Mouse (Mus musculus) cerebral cortex, adult 2 months (tissue): ENCODE results near the gene Slc22a23.

Experiments
- WGBS: fragments of 180-500 bp; shearing (Covaris S2); methylation state at CpG from one replicate; pipeline ENCODE4 v1.1.7; 2018; 5-methylcytosine and 5-hydroxymethylcytosine counted together

Gene Slc22a23

DNA sequence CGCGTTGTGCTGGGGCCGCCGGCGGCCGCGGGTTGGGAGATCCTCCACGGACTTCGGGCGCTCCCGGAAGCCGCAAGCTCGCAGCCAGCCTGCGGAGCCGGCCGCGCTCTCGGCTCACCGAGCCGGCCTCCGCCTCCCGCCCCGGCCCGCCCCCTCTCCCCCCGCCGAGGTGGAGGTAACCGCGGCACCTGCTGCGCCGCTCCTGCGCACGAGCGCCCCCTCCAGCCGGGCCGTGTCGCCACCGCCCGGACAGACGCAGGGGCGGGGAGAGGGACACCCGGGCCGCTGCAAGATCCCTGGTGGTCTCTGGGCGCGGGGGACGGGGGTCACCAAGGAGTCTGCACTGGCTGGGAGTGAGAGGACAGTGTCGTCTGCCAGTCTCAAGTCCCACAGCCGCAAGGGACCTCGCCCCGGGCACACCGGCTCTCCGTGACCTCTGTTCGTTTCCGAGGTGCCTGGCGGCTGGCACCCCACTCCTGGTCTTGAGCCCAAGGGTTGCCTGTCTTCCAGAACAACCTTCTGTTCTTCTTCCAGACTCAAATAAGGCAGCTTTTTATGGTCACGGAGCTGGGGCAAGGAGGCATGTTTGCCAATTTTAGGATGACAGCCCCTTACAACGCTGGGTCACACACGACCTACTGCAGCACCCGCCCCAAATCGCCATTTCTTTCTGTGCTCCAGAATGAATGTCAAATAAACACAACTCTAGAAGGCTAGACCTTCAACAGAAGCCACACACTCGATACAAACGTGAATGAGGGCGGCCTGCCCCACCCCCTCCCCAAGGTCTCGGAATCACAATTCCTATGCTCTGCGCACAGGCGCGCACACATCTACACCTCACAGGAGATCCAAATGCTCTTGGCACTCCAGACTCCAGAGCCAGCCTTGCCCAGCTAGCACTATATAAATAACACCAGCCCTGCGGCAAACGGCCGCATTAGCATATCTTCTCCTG is at the start of gene Slc22a23:
Gene Slc22a23, minus strand, starts transcription at position 55 of the 958 bp plus-strand sequence.
- 3% methylated on average over 64 of the region's 69 CpGs for WGBS

DNA sequence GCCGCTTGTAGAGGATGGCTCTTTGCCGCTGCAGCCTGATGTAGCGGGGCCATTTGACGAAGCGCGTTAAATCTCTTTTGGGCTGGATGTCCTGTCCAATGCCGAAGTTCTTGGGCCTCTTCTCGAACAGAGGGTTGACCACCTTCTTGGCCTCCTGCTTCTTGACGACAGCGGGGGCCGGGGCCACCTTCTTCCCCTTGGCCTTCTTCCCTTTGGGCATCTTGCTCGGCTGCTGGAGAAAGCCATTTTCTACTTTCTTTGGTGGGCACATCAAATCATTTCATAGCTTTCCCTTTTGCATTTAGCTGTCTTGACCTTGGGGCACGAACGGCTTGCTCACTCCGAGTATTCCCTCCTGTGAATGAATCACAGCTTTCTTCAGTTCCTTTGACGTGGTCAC is 49.3 kb upstream of the Slc22a23 start:
- 95% methylated on average over 15 of the region's 16 CpGs for WGBS

DNA sequence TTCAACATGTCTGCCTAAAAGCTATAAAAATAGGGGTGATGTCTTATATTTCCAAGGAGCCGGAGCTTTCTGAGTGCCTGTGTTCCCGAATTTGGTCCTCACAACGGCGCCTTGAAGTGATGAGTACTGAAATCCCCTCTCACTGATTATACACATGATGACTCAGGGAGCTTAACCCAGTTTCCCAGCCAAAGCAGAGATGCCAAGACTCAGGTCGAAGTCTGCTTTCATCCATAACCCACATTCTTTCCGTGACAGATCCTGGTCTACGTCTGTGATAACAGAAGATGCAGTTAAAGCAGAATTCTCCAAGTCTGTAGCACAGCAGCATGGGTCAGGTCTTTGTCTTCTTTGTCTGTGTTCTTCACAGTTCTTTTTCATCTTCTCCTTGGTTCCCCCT is 47.4 kb upstream of the Slc22a23 start:
- WGBS, result 54% methylated on average over 7 of the region's 7 CpGs

DNA sequence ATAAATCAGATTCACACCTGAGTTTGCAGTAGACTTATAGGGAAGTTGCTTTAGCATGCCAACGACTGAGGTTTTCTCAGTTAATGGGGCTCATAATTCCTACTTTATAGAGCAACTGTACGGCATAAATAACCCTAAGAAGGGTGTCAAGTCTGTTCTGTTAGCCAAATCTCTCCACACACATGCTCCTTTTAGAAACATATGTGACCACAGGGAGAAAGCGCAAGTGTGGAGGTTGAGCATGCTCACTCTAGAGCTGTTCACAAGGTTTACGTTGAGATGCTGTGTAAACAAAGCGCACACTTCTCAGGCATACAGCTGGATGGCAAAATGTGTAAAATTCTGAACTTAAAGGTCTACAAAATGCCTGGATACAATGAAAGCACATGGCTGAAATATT is 43.2 kb upstream of the Slc22a23 start:
- WGBS, result 94% methylated on average over 5 of the region's 5 CpGs

DNA sequence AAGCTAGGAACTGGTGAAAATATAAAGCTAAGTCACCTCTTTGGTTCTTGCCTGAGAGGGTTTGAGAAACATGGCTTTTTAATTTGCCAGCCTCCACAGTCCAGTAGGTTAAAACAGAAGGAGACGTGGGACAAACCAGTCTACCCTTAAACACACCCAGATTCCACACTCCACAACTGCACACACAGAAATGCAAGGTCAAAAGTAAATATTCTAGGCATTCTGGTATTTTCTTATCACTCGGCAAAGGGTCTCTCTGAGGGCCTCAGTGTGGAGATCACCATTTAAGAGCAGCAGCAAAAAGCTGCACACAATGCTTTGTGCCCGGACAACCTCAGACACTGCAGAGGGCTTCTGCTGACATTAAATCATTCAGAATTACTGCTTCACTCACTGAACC is 38.4 kb upstream of the Slc22a23 start:
- WGBS, result 97% methylated on average over 3 of the region's 3 CpGs

DNA sequence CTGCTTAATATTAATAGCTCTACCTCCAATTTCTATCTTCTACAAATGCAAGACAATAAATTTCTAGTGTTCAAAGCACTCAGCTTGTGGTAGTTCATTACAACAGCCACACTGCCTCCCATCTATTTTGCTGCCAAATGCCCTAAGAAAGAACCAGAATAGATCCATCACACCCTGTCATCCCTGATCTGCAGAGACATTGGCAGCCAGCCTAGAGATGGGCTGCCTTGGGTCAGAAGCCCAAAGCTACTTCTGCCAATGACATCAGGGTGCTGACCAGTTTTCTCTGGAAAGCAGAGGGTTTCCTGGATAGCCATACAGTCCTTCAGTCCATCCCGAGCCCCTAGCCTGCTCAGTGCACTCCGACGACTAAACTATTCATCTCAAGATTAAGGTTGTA is 33.9 kb upstream of the Slc22a23 start:
- 93% methylated on average over 3 of the region's 3 CpGs for WGBS

DNA sequence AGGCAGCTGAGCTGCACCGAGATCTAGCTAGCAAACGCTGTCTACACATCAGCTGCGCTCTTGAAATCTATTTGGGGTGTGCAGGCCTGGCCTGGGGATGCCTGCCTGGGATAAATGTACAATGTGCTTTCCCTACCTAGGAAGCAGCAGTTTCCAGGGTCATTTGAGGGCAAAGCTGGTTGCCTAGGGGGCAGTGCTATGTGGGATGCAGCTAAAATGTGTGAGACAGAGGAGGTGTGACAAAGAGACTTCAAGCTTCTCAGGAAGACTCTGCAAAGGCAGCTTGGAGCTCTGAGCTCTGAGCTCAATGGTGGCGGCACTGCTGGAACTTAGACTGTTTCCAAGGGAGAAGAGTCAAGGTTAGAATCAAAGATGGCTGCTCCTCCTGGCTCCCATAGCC is 30.2 kb upstream of the Slc22a23 start:
- 51% methylated on average over 4 of the region's 4 CpGs for WGBS

DNA sequence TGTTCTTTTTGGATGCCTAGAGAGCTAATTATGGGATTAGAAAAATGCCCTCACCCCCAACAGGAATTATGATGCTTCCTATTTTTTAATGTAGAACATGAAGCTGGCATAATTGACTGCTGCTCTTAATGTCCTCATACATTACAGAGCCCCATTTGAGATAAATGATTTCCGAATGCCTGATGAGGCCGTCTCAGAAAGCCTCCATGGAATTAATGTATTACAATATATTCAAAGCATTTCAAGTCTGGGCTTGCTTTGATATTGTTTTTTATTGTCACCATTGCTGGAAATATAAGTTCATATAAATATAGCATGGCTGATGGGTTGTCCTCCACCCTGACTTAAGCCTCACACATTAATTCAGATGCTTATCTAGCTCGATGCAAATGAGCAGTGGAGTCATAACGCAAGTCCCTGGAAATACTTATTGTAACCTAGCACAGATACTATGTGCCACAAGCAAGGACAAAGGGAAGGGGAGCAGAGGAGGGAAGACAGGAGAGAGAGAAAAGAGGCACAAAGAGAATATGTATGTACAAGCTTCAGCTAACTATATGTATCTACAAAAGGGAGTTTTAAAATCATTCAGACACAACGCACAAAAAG is 28.0 kb upstream of the Slc22a23 start:
- WGBS, result 61% methylated on average over 5 of the region's 5 CpGs

DNA sequence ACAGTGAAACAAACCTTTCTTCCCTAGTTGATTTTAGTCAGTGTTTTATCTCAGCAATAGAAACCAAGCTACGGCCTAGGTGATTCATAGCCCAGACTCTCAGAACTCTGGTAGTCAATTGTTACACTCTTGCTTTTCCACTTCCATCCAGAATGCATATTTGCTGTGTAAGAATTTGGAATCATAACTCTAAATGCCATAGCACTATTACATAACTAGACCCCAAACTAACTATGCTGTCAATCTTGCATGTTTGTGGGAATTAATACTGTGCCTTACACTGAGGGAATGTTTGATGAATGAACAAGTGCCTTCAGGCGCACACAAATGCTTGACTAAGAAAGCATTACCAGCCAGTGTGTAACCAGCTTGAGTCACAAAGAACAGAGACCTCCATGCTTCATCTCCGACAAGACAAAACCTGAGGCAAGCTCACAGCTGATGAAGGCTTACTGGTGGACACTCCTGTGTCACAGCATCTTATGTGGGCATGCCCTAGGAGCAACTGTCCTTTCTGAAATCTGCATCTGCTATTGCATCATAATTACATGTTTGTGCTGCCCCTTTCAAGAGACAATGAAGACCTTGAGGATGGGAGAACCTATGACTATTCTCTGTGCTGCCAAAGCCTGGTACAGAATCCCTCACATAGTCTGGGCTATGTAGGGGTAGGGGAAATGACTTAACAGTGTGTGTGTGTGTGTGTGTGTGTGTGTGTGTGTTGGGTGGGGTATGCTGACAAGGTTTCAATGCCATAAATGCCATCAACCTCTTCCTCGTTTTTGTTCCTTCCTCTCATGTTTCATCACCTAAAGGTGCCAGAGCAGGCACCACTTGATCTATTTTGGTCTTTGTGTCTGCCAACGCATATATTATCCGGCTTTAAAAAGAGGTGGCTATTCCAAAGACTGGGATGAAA is 27.2 kb upstream of the Slc22a23 start:
- 55% methylated on average over 6 of the region's 6 CpGs for WGBS

DNA sequence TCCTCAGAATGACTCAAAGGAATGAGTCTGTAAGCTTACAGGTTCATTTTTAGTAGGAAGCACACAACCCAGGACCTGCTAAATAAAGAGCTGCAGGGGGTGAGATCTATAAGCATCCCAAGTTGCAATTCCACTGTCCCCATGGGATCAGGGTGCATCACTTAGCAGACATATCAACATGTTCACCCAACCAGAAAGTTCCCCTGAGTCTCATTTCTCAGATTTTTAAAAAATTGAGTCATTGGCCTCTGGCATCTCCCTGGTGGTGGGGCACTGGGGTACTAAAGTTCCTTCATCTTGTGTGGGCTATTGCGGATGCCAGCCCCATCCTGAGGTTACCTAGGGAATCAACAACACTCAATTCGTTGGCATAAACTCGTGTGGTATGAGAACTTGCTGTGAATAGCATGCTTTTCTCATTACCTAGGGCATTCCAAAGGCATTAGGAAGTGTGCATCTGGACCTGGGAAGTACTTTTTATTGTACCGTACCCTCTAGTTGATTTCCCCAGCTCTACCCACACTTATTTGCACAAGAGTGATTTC is 25.4 kb upstream of the Slc22a23 start:
- WGBS, result 86% methylated on average over 4 of the region's 4 CpGs

DNA sequence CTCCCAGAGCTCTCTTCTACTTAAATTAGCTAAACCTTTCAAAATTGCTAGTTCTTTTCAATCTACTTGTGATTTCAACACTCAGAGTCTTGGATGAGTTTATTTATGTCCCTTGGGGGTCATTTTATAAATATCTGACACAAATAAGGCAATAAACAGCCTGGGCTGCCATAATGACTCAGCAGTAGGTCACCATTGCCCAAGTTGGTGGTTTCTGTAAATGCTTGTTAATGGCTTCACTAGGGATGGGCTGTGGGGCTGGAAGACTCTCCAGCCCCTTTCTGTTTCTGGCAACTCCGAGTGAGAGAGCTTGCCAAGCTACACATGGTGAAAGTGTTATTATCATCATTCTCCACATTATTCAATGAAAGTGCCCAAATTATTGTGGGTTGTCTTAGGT is 20.2 kb upstream of the Slc22a23 start:
- WGBS, result 74% methylated on average over 1 of the region's 1 CpGs

DNA sequence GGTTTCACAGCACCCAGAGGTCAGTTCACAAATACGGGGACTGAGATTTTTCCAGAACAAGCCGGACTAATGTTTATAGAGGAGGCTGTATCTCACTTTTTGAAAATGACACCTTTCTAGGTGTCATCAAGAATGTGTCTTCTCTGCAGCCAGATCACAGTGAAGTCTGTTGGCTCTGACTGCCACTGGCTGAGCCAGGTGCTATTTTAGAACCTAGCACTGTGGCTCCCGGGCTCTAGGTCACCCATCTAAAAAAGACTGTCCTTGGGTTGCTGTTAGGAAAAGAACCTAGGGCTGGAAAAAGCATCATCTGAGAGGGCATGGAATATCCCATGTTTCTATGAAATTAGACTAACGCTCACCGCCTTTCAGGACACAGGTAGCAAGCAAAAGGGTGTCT is 10.7 kb upstream of the Slc22a23 start:
- WGBS, result 89% methylated on average over 5 of the region's 5 CpGs

DNA sequence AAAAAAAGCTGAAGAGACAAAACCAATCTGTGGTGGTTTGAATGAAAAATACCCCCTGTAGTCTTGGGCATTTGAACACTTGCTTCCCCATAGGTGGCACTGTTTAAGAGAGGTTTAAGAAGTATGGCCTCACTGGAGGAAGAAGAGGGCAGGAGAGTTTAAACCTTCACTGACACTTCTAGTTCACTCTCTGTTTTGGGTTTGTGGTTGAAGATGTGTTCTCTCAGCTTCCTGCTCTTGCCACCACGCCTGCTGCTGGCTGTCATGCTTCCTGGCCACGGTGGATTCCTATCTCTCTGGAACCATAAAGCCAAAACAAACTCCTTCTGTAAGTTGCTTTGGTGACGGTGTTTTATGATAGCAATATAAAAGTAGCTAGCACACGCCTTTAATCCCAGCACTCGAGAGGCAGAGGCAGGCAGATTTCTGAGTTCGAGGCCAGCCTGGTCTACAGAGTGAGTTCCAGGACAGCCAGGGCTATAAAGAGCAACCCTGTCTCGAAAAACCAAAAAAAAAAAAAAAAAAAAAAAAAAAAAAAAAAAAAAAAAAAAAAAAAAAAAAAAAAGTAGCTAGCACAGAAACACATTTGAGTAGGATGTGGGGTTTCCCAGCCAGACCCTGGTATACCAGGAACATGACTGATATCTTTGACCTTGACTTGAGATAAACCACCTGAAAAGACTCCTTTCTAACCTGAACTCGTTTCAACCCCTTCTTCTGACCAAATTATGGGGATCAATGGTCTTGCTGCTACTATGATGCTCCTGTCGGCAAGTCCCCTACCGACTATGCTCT is 10.0 kb upstream of the Slc22a23 start:
- 87% methylated on average over 10 of the region's 10 CpGs for WGBS

DNA sequence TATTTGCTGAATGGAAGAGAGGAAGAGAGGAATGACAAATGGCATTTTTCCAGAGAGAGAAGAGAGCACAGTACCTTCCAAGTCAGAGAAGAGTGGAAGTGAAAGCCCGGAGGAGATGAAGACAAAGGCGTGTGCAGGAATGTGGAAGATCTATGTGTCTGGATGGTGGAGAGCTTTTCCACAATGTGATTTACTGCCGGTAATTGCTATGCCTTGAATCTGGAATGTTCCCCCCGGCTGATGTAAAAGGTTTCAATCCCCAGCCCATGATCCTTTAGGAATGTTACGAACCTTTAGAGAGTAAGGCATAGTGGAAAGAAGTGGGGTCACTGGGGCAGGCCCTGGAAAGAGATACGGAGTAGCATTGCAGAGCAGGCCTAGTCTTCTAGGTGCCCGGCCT is 8.3 kb upstream of the Slc22a23 start:
- WGBS, result 95% methylated on average over 7 of the region's 7 CpGs

DNA sequence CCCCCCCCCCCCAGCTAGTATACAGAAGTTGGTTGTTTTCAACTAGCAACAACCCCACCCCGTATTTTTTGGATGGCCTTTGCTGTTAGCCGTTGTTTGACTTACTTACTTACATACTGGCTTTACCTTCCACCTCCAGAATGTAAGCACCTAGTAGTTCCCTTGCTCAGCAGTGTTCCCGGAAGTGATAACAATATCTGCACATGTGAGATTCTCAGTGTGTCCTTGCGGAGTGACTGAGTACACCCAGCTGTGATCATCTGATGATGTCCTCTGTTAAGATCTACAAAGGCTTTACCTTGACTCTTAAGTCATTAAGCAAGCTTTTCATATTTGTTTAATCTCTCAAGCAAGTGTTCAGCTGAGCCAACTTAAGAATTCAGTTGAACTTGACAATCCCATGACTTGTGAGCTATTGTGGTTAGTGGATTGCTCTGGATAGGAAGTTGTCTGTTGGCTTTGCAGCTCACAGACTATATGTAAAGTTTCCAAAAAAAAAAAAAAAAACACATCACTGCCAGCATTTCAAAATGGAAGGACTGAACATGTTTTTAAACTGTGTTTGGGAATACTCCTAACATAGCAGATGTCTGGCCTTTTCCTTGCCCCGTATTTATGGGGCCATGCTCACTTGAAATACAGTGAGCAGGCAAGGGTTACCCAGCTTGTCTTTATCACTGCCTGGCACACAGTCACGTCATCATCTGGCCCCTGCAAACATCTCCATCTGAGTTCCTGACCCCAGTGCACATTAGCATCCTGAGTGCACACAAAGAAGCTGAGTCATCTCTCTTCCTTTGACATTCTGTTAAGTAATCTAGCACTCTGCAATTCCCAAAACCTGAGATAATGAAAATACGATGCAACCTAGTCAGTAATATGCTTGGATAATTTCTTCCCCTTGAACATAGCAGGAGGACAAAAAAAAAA is 3.2 kb upstream of the Slc22a23 start:
- 76% methylated on average over 7 of the region's 7 CpGs for WGBS

DNA sequence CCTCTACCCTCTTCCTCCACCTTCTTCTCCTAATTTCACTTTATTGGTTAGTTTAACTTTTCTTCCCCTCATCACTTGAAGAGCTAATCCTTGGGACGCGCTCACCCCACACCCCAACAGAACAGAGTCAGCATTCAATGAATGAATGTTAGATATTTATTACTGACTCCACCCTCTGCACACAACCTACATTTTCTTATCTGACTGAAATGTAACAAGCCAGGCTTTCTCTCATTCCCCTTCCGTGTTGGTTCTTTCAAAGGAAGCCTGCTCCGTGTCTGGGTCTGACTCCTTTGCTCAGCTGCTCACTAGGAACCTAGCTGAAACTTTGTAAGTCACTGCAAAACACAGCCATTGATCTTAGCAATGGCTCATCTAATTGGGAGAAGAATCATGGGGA is 1.8 kb upstream of the Slc22a23 start:
- WGBS, result 72% methylated on average over 4 of the region's 4 CpGs

DNA sequence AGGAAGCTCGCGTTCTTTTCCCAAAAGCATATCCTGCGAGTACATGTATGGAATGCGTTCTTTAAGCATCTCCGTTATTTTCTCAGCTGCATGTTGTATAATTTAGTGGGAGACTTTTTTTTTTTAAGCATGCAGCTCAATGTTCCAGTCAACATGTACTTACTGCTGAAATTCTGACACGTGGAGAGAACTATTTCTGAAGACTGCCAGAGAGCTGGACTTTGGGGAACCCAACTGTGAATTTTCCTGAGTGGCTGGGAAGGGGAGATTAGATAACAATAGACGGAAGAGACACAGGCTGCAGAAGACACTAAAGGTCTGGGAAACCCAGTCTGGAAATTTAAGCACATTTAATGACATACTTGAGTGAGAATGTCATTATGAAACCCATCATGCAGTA is 1.3 kb upstream of the Slc22a23 start:
- WGBS, result 43% methylated on average over 7 of the region's 7 CpGs

DNA sequence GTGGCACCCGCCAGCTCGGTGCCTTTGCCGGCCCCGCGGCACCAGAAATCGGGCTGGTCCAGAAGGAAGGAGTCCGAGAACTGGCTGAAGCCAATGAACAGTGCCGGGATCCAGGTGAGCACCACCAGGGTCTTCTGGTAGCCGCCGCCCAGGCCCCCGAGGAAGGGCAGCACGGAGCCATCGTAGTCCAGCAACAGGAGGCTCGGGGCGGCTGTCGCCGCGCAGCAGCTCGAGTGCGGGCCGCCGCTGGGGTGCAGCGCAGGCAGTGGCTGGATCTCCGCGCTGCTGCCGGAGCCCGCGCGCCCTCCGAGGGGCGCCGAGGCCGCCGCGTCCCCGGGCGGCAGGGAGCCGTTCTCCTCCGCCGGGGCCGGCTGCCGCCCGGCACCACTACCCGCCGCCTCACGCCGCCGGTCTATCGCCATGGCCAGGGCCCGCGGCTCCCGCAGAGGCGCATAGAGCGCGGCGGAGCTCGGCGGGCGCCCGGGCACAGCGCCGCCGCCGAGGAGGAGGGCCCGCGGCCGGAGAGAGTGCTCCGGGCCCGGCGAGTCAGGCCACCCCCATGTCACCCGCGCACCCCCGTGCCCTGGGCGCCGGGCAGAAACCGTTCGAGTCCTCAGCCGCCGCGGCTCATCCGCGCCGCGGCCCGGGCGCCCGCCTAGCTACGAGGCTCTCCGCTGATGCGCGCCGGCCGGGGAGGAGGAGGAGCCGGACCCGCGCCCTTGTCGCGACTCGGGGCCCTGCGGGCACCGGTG is 430 bp downstream of the Slc22a23 start:
- under 1% methylated on average over 101 of the region's 101 CpGs for WGBS

DNA sequence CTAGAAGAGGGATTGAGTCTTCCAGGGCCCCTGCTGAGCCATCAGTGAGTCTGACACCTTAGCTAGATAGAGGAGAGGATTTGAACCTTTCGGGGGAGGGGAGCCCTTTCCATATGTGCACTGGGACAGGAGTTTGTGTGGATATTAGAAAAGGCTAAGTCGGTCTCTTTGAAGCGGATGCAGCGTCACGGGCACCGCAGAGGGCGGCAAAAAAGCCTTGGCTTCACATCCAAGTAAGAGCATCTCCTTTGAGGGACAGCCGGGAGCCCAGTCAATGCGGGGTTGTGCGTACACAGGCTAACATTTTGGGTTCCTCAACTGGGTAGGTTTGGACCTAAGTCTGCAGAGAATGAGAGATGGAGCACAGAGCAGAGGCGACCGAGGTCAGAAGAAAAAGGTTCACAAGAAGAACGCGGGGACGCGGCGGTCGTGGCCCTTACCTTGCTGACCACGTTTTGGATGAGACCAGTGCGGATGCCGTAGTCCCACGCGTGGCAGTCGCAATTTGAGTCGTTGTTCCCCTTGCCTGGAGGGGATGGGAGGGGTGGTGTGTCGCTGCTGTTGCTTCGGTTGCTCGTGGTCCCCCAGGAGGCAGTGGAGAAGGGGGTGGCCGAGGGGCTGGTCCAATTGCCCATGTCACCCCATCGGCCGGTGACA is 1.1 kb downstream of the Slc22a23 start:
- WGBS, result 2% methylated on average over 31 of the region's 31 CpGs
